Mouse (Mus musculus): ENCODE results near the gene Medag. TPM values are rescaled to one million over a fixed set of nuclear protein-coding genes. Genes with fewer than 3 reads are reported as not detected.

The Medag gene
- 0.66 and 0.70 TPM in 2 replicates for polyA plus RNA-seq (2012; rRNA removed)

GRCm38 (mm10) chr5:149411509-149412193, at the start of gene Medag:
Gene Medag (plus strand): TSS chr5:149411749.

GRCm38 (mm10) chr5:149439531-149440179, 28.1 kb downstream of the Medag start, which contains the start of gene Tex26:
Gene Tex26 (plus strand): TSS chr5:149439660.

Other genes starting within 250 kb of the Medag start
- 39.8 and 46.3 TPM in 2 replicates for gene Uspl1, start 227.4 kb upstream of the Medag start, polyA plus RNA-seq (2012; rRNA removed)
- 1,205 and 2,573 TPM in 2 replicates for gene Hmgb1, start 227.3 kb upstream of the Medag start, polyA plus RNA-seq (2012; rRNA removed)
- gene Alox5ap, start 147.0 kb upstream of the Medag start, polyA plus RNA-seq (2012; rRNA removed), result 8.2 and 9.0 TPM in 2 replicates
- gene Tex26, start 27.9 kb downstream of the Medag start, polyA plus RNA-seq (2012; rRNA removed), result 1.2 and 1.4 TPM in 2 replicates
- 0.19 and 0.25 TPM in 2 replicates for gene Wdr95, start 116.9 kb downstream of the Medag start, polyA plus RNA-seq (2012; rRNA removed)
- gene Hsph1, start 224.6 kb downstream of the Medag start, polyA plus RNA-seq (2012; rRNA removed), result 119 and 211 TPM in 2 replicates